Mouse (Mus musculus): ENCODE results near the gene Olfr6.
"Not testable (repeated sequence)": the region's sequence is repeated elsewhere in the genome, so short reads cannot be mapped to it uniquely, and the experiment has no call there.

The Olfr6 gene

GRCm38 (mm10) chr7:106963837-106964236 lies at the start of gene Olfr6:
Gene Olfr6, minus strand, starts transcription at chr7:106963937.
- DNase-seq (ENCODE audit: low read depth, low spot score) = no peak

- DNase-seq (ENCODE audit: low read depth, low spot score) = no peak
Observed at GRCm38 (mm10) chr7:107005972-107006371, 42.2 kb upstream of the Olfr6 start, which contains the start of gene Olfr2. Gene Olfr2, minus strand, starts transcription at chr7:107006072.

GRCm38 (mm10) chr7:107004169-107004568 lies 40.4 kb upstream of the Olfr6 start:
- DNase-seq (ENCODE audit: low read depth, low spot score) = no peak

- DNase-seq (ENCODE audit: low read depth, low spot score) = no peak
Observed at GRCm38 (mm10) chr7:107000798-107001197, 37.1 kb upstream of the Olfr6 start.

- peak; percentile 54 for DNase-seq (ENCODE audit: low read depth, low spot score)
Observed at GRCm38 (mm10) chr7:106985236-106985635, 21.5 kb upstream of the Olfr6 start.

- DNase-seq (ENCODE audit: low read depth, low spot score) = no peak
Observed at GRCm38 (mm10) chr7:106975353-106975752, 11.6 kb upstream of the Olfr6 start, which contains the start of gene Olfr711. Gene Olfr711, minus strand, starts transcription at chr7:106975453.

GRCm38 (mm10) chr7:106967503-106967902 lies 3.8 kb upstream of the Olfr6 start:
- peak; percentile 54 for DNase-seq (ENCODE audit: low read depth, low spot score)

- no peak for DNase-seq (ENCODE audit: low read depth, low spot score)
Observed at GRCm38 (mm10) chr7:106948212-106948611, 15.5 kb downstream of the Olfr6 start, which contains the start of gene Olfr710. Gene Olfr710, minus strand, starts transcription at chr7:106948312.

GRCm38 (mm10) chr7:106932119-106932518 lies 31.6 kb downstream of the Olfr6 start, which contains the start of gene Olfr709-ps1:
Gene Olfr709-ps1, minus strand, starts transcription at chr7:106932219.
- no peak for DNase-seq (ENCODE audit: low read depth, low spot score)

- DNase-seq (ENCODE audit: low read depth, low spot score) = not testable (repeated sequence)
Observed at GRCm38 (mm10) chr7:106920961-106921360, 42.8 kb downstream of the Olfr6 start.

GRCm38 (mm10) chr7:106907676-106908075 lies 56.1 kb downstream of the Olfr6 start, which contains the start of gene Olfr1532-ps1:
Gene Olfr1532-ps1, plus strand, starts transcription at chr7:106908001.
- no peak for DNase-seq (ENCODE audit: low read depth, low spot score)
